Mouse (Mus musculus) G1E (cell line): Measurements from ENCODE around the gene Zfp366.

ENCODE experiments used
- CTCF ChIP-seq: IDR thresholded peaks from 2 replicates; pipeline ENCODE4 v1.5.1; 2012; ENCODE audit warnings: low read depth, low read length, inconsistent platforms, mixed read lengths
- GATA1 ChIP-seq: IDR thresholded peaks from 2 replicates; pipeline ENCODE4 v1.6.1; 2012; ENCODE audit warnings: borderline replicate concordance, low read length, inconsistent platforms, mixed read lengths
- GATA2 ChIP-seq: IDR thresholded peaks from 2 replicates; pipeline ENCODE4 v1.6.1; 2012; ENCODE audit warnings: low read depth, low read length, inconsistent platforms, borderline replicate concordance
- TAL1 ChIP-seq: conservative IDR thresholded peaks from 2 replicates; pipeline ENCODE4 v1.6.1; 2012; ENCODE audit warnings: low read depth, low read length, inconsistent platforms, mixed read lengths

- TF ChIP-seq CTCF (no peak), GATA1 (no peak), TAL1 (no peak), GATA2 (no peak)
These were observed 22.6 kb downstream of the Zfp366 start for GRCm38 (mm10) chr13:99207214-99207613.
